Mouse (Mus musculus): ENCODE measurements around the gene Hist3h2ba.
"Not testable (repeated sequence)": the region's sequence is repeated elsewhere in the genome, so short reads cannot be mapped to it uniquely, and the experiment has no call there.

Gene Hist3h2ba

GRCm38 (mm10) chr11:58939088-58939439 is 9.7 kb upstream of the Hist3h2ba start:
- DNase-seq: no peak

GRCm38 (mm10) chr11:58944136-58944535 is 4.6 kb upstream of the Hist3h2ba start:
- no peak for DNase-seq

GRCm38 (mm10) chr11:58947306-58947705 is 1.4 kb upstream of the Hist3h2ba start:
- DNase-seq: peak in 1 of 2 experiments; percentile 51

GRCm38 (mm10) chr11:58947798-58948528 is 757 bp upstream of the Hist3h2ba start:
- peak; percentile 85 for DNase-seq

GRCm38 (mm10) chr11:58949480-58950431 is 1.0 kb downstream of the Hist3h2ba start:
- peak; percentile 89 for DNase-seq

GRCm38 (mm10) chr11:58951210-58951609 is 2.5 kb downstream of the Hist3h2ba start:
- DNase-seq: peak in 1 of 2 experiments; percentile 15

GRCm38 (mm10) chr11:58953351-58954169 is 4.8 kb downstream of the Hist3h2ba start:
- DNase-seq: peak; percentile 71 to 76

DNA sequence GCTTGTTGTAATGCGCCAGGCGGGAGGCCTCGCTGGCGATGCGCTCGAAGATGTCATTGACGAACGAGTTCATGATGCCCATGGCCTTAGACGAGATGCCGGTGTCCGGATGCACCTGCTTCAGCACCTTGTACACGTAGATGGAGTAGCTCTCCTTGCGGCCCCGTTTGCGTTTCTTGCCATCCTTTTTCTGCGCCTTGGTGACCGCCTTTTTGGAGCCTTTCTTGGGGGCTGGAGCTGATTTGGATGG is 5.4 kb downstream of the Hist3h2ba start:
- DNase-seq: not testable (repeated sequence)

DNA sequence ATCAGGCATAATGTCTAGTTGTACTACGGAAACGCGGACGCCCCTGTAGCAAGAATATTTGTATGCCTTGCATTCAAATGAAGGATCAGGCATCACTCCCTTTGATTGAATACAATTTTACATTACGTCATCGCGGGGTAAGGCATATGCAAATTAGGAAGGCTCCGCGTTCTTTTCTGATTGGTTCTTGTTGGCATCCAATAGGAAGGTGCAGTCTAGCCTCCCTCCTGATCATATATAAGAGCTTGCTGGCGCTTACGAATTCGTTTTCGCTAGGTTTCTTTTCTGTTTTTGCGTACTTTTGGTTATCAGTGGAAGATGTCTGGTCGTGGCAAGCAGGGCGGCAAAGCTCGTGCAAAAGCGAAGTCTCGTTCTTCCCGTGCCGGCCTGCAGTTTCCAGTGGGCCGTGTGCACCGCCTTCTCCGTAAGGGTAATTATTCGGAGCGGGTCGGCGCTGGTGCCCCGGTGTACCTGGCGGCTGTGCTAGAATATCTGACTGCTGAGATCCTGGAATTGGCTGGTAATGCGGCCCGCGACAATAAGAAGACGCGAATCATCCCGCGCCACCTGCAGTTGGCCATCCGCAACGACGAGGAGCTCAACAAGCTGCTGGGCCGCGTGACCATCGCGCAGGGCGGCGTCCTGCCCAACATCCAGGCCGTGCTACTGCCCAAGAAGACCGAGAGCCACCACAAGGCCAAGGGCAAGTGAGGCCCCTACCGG is 5.9 kb downstream of the Hist3h2ba start, which contains the start of the genes Hist3h2a and Trim17:
Gene Hist3h2a, plus strand, starts transcription at position 266 of the 723 bp plus-strand sequence.
Gene Trim17, plus strand, starts transcription at position 266 of the 723 bp plus-strand sequence.
- peak; percentile 93 to 94 for DNase-seq

DNA sequence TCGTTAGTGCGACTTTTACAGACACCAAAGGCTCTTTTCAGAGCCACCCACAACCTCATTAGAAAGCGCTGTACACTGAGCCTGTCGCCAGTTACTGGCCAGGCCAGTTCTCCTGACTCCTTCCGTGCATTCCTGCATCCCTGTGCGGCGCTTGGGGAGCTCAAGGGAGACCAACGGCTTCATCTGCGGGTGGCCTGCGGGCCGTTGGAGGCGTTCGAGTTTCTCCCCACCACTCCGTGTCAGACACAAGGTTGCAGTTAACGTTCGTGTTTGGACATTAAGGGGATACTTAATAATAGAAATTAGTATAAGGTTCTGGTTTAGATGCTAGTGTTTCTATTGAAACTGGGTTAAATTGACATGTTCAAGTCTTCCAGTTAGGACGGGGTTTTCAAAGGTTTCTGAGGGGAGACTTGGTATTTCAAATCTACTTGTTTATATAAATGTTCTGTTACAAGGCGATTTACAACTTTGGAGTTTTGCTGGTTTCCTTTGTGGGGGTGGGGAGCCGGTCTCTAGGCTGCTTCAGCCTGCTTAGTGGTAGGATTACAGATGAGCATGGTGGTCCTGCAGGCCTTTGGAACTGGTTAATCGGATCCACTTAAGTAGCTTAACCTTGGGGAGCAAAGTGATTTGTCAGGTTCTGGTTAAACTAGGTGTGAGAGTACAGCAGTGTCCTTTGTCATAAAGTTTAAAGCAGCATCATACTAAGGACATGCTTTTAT is 6.6 kb downstream of the Hist3h2ba start:
- DNase-seq: peak; percentile 44 to 60

- no peak for DNase-seq
Observed at GRCm38 (mm10) chr11:58955868-58956257, 7.1 kb downstream of the Hist3h2ba start.

DNA sequence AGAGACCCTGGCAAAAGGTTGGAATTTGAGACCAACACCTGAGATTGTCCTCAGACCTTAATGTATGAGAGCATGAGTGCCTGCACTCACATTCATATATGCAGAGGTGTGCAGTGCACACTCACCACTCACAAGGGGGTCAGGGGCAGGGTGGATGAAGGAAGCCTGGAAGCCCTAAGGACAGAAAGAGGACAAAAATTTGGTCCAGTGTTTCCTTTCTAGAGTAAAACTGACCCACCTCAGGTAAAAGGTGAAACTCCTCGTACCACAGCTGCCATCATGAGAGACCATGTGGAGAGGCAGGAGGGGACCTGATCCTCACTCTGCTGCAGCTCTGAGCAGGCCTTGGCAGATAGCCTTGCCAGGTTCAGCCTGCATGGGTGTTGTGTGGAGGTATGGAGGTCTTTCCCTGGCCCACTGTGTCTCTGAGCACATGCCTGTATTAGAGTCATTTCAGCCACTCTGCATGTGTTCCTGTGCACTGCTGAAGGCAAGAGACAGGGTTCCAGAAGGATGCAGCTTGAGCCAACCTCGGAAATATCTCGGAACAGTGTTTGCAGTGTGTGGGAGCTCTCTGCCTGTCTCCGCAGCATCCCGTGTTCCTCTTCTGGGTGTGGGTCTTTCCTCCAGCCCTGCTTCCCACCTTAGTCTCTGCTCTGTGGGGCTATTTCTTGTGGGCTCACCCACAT is 8.7 kb downstream of the Hist3h2ba start:
- peak in 1 of 2 experiments; percentile 45 for DNase-seq

- no peak for DNase-seq
Observed at GRCm38 (mm10) chr11:58958536-58958935, 9.8 kb downstream of the Hist3h2ba start.

GRCm38 (mm10) chr11:58959186-58959825 is 10.6 kb downstream of the Hist3h2ba start:
- no peak for DNase-seq

DNA sequence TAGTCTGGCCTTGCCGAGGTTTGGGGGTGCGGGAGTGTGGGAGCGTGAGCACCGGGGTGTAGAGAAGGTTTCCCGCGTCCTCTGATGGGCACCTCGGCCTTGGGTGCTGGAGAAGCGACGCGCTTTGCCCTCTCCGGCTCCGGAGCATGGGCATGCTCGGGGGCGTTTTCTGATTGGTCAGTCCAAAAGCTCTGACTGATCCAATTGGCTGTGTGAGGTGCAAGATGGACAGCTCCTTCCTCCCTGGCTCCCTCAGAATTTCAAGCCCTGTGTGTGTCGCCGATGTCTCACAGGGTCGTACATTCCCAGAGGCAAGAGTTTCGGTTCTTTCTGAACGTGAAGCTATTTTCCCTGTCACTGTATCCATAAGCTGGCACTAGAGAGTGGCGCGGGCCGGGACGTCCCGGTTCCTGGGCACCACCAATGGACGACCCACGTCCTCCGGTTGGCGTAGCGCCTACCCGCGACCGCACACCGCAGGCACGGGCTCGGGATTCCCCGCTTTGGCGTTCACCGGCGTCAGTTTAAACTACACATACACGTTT is 11.3 kb downstream of the Hist3h2ba start:
- DNase-seq: peak; percentile 90 to 91

DNA sequence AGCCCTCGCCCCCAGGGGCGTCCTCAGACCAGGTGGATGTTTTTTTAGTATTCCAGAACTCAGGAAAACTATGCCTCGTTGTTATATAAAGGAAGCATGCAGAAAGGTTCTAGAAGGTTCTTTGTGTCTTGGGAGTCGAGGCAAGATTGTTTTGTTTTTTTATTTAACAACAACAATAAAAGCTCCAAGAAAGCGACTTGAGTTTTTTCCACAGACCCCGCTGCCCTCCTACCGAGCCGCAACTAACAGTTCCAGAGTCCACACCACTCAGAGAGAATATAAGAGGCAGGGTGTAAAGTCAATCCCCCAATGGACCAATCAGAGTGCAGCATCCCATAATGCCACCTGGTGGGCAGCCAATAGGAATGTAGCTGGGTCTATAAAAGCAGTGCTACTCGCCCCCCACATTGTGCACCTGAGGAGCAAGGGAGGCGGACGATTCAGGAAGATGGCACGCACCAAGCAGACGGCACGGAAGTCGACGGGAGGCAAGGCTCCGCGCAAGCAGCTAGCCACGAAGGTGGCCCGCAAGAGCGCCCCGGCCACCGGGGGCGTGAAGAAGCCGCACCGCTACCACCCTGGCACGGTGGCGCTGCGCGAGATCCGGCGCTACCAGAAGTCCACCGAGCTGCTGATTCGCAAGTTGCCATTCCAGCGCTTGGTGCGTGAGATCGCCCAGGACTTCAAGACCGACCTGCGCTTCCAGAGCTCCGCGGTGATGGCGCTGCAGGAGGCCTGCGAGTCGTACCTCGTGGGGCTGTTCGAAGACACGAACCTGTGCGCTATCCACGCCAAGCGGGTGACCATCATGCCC is 12.9 kb downstream of the Hist3h2ba start:
- DNase-seq: peak; percentile 44 to 49

GRCm38 (mm10) chr11:58963543-58963942 is 14.8 kb downstream of the Hist3h2ba start:
- DNase-seq: peak; percentile 80

DNA sequence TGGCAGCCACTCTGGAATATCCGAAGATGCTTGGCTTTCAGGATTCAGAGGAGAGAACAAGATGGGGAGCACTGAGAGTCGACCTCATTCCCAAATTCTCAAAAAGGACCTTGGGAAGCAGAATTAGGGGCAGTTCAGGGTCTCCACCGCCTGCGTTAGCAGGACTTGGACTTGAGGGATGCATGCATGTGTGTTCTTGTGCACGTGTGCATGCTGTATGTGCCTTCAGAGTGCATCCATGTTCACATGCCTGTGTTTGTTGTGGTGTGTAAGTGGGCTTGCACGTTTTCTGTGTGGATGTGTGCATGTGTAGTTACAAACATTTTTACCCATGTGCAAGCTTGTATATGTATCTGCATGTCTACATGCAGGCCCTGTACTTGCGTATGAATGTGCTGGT is 15.5 kb downstream of the Hist3h2ba start:
- no peak for DNase-seq

All from cerebellum, postnatal 10 days (tissue).